Mouse (Mus musculus): ENCODE measurements around the gene Zkscan6. TPM values are rescaled to one million over a fixed set of nuclear protein-coding genes. Genes with fewer than 3 reads are reported as not detected.

Gene Zkscan6
- polyA plus RNA-seq, 1 experiment from 2014 or later, result 13.8 TPM

GRCm38 (mm10) chr11:65814381-65814780 lies 7.4 kb downstream of the Zkscan6 start:
- 94% methylated on average over 9 of the region's 9 CpGs for WGBS
- no peaks in the 10 kb centered on the region for H3K27me3 ChIP-seq
- no peak overlapping the region for H3K4me3 ChIP-seq (replicated peaks)
- peaks cover 23% of the 10 kb centered on the region for H3K36me3 ChIP-seq
- no peak overlapping the region for H3K27ac ChIP-seq
- no peaks in the 10 kb centered on the region for H3K9me3 ChIP-seq
- H3K9ac ChIP-seq (replicated peaks), result no peak overlapping the region
- H3K4me2 ChIP-seq, result no peak overlapping the region
- ATAC-seq (ENCODE audit: insufficient number of reproducible peaks, insufficient read depth, low FRiP score, low TSS enrichment, low read depth), result no peak
- peaks cover 17% of the 10 kb centered on the region for H3K4me1 ChIP-seq (replicated peaks)

- Histone ChIP-seq H3K27ac (no peak overlapping the region; the same call in 1 of the 2 replicates), H3K9ac (replicated peaks) (no peak overlapping the region), H3K4me3 (replicated peaks) (no peak overlapping the region), H3K4me2 (no peak overlapping the region), H3K9me3 (no peaks in the 10 kb centered on the region), H3K4me1 (replicated peaks) (peaks cover 17% of the 10 kb centered on the region), H3K27me3 (no peaks in the 10 kb centered on the region), H3K36me3 (peaks cover 26% of the 10 kb centered on the region)
- WGBS, result 50% methylated on average over 6 of the region's 6 CpGs
- ATAC-seq (ENCODE audit: insufficient number of reproducible peaks, insufficient read depth, low FRiP score, low TSS enrichment, low read depth), result no peak
These were observed 9.3 kb downstream of the Zkscan6 start for GRCm38 (mm10) chr11:65816237-65816636.

DNA sequence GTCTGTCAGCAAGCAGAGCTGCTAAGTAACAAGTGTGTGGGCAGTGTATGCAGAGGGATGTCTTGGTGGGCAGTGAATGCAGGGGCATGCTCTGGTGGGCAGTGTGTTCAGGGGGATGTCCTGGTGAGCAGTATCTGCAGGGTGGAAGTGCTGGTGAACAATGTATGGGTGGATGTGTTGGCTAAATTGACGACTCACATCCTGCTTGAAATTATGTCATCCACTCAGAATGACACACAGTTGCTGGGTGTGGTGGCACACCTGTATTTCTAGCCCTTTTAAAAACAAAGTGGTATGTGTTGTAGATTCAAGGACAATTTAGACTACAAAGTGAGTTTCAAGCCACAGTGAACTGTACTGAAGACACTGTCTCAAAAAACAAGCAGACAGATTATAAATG lies 11.2 kb downstream of the Zkscan6 start:
- 88% methylated on average over 1 of the region's 1 CpGs for WGBS
- H3K4me3 ChIP-seq (replicated peaks), result no peak overlapping the region
- no peaks in the 10 kb centered on the region for H3K9me3 ChIP-seq
- ATAC-seq (ENCODE audit: insufficient number of reproducible peaks, insufficient read depth, low FRiP score, low TSS enrichment, low read depth), result no peak
- H3K9ac ChIP-seq (replicated peaks), result no peak overlapping the region
- H3K36me3 ChIP-seq, result peaks cover 41% of the 10 kb centered on the region
- no peaks in the 10 kb centered on the region for H3K27me3 ChIP-seq
- H3K4me1 ChIP-seq (replicated peaks), result peaks cover 5% of the 10 kb centered on the region; the same call in 1 of the 2 replicates
- no peak overlapping the region for H3K27ac ChIP-seq
- no peak overlapping the region for H3K4me2 ChIP-seq

DNA sequence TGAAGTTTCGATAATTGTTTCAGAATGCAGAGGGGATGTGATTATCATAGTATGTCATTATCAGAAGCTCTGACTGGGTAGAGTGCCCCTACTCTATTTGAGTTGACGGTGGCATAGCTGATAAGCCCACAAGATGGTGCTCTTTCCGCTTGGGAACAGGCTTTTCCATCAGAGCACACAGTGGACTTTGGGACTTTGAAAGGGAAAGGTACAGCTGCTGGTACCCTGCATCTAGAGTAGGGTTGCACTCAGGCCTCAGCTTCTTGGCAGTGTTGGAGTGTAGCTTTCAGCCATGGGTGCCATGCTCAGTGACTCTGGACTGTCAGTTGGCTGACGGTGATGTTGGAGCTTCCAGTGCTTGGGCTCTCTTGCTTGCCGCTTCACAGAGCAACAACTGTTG lies 13.3 kb downstream of the Zkscan6 start:
- no peak for ATAC-seq (ENCODE audit: insufficient number of reproducible peaks, insufficient read depth, low FRiP score, low TSS enrichment, low read depth)
- Histone ChIP-seq H3K9me3 (no peaks in the 10 kb centered on the region), H3K27ac (no peak overlapping the region), H3K4me2 (no peak overlapping the region), H3K9ac (replicated peaks) (no peak overlapping the region), H3K4me1 (replicated peaks) (peaks cover 5% of the 10 kb centered on the region; the same call in 1 of the 2 replicates), H3K4me3 (replicated peaks) (no peak overlapping the region), H3K36me3 (peaks cover 39% of the 10 kb centered on the region), H3K27me3 (no peaks in the 10 kb centered on the region)
- WGBS, result 74% methylated on average over 5 of the region's 5 CpGs

- no peaks in the 10 kb centered on the region for H3K9me3 ChIP-seq
- H3K4me2 ChIP-seq, result no peak overlapping the region
- H3K4me1 ChIP-seq (replicated peaks), result peaks cover 5% of the 10 kb centered on the region; the same call in 1 of the 2 replicates
- H3K9ac ChIP-seq (replicated peaks), result no peak overlapping the region
- H3K36me3 ChIP-seq, result peaks cover 38% of the 10 kb centered on the region
- H3K27ac ChIP-seq, result no peak overlapping the region
- H3K4me3 ChIP-seq (replicated peaks), result no peak overlapping the region
- 11% methylated on average over 7 of the region's 7 CpGs for WGBS
- ATAC-seq (ENCODE audit: insufficient number of reproducible peaks, insufficient read depth, low FRiP score, low TSS enrichment, low read depth), result 0 out of 2 replicates have a peak, but pooled peaks have one; percentile 52
- no peaks in the 10 kb centered on the region for H3K27me3 ChIP-seq
These were observed 13.9 kb downstream of the Zkscan6 start for GRCm38 (mm10) chr11:65820877-65821276.

GRCm38 (mm10) chr11:65824556-65824955 lies 17.6 kb downstream of the Zkscan6 start:
- Histone ChIP-seq H3K9me3 (no peaks in the 10 kb centered on the region), H3K4me3 (replicated peaks) (no peak overlapping the region), H3K4me1 (replicated peaks) (no peaks in the 10 kb centered on the region), H3K36me3 (peaks cover 51% of the 10 kb centered on the region), H3K27me3 (no peaks in the 10 kb centered on the region), H3K4me2 (no peak overlapping the region), H3K9ac (replicated peaks) (no peak overlapping the region), H3K27ac (no peak overlapping the region)
- WGBS, result 82% methylated on average over 3 of the region's 3 CpGs
- no peak for ATAC-seq (ENCODE audit: insufficient number of reproducible peaks, insufficient read depth, low FRiP score, low TSS enrichment, low read depth)

DNA sequence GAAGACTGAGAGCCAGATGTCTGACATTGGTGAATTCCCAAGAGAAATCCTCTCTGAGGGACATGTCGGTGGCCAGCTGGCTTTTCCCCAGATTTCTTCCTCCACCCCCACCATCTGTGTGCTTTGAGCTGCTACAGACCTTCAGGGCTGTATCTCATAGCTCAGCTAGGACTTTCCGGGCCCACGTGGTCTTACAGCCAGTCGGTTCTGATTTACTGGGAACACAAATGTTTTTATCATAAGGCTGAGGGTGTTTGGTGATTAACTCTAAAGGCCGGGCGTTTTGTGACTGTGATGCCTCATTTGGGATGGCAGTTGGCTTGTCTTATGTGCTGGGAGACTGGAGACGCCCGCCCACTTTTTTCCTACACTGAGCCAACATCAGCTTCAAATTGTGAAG lies 32.0 kb downstream of the Zkscan6 start:
- no peak for ATAC-seq (ENCODE audit: insufficient number of reproducible peaks, insufficient read depth, low FRiP score, low TSS enrichment, low read depth)
- Histone ChIP-seq H3K9me3 (no peaks in the 10 kb centered on the region), H3K4me2 (no peak overlapping the region), H3K27ac (no peak overlapping the region), H3K27me3 (no peaks in the 10 kb centered on the region), H3K4me3 (replicated peaks) (no peak overlapping the region), H3K36me3 (no peaks in the 10 kb centered on the region), H3K4me1 (replicated peaks) (no peaks in the 10 kb centered on the region), H3K9ac (replicated peaks) (no peak overlapping the region)
- WGBS, result 58% methylated on average over 8 of the region's 8 CpGs

- H3K9me3 ChIP-seq, result no peaks in the 10 kb centered on the region
- H3K4me2 ChIP-seq, result no peak overlapping the region
- H3K4me3 ChIP-seq (replicated peaks), result no peak overlapping the region
- no peaks in the 10 kb centered on the region for H3K27me3 ChIP-seq
- WGBS, result 70% methylated on average over 5 of the region's 5 CpGs
- H3K27ac ChIP-seq, result no peak overlapping the region
- ATAC-seq (ENCODE audit: insufficient number of reproducible peaks, insufficient read depth, low FRiP score, low TSS enrichment, low read depth), result no peak
- no peak overlapping the region for H3K9ac ChIP-seq (replicated peaks)
- no peaks in the 10 kb centered on the region for H3K36me3 ChIP-seq
- no peaks in the 10 kb centered on the region for H3K4me1 ChIP-seq (replicated peaks)
These were observed 39.5 kb downstream of the Zkscan6 start for GRCm38 (mm10) chr11:65846446-65846845.

GRCm38 (mm10) chr11:65852066-65852465 lies 45.1 kb downstream of the Zkscan6 start:
- no peaks in the 10 kb centered on the region for H3K9me3 ChIP-seq
- no peaks in the 10 kb centered on the region for H3K36me3 ChIP-seq
- H3K9ac ChIP-seq (replicated peaks), result no peak overlapping the region
- no peak overlapping the region for H3K4me3 ChIP-seq (replicated peaks)
- no peaks in the 10 kb centered on the region for H3K27me3 ChIP-seq
- no peaks in the 10 kb centered on the region for H3K4me1 ChIP-seq (replicated peaks)
- H3K4me2 ChIP-seq, result no peak overlapping the region
- WGBS, result 17% methylated on average over 1 of the region's 1 CpGs
- ATAC-seq (ENCODE audit: insufficient number of reproducible peaks, insufficient read depth, low FRiP score, low TSS enrichment, low read depth), result no peak
- no peak overlapping the region for H3K27ac ChIP-seq

GRCm38 (mm10) chr11:65861476-65861875 lies 54.5 kb downstream of the Zkscan6 start:
- no peaks in the 10 kb centered on the region for H3K9me3 ChIP-seq
- no peak overlapping the region for H3K27ac ChIP-seq
- no peaks in the 10 kb centered on the region for H3K27me3 ChIP-seq
- H3K4me2 ChIP-seq, result no peak overlapping the region
- no peak for ATAC-seq (ENCODE audit: insufficient number of reproducible peaks, insufficient read depth, low FRiP score, low TSS enrichment, low read depth)
- WGBS, result 33% methylated on average over 4 of the region's 4 CpGs
- H3K4me3 ChIP-seq (replicated peaks), result no peak overlapping the region
- H3K36me3 ChIP-seq, result no peaks in the 10 kb centered on the region
- H3K4me1 ChIP-seq (replicated peaks), result no peaks in the 10 kb centered on the region
- H3K9ac ChIP-seq (replicated peaks), result no peak overlapping the region

DNA sequence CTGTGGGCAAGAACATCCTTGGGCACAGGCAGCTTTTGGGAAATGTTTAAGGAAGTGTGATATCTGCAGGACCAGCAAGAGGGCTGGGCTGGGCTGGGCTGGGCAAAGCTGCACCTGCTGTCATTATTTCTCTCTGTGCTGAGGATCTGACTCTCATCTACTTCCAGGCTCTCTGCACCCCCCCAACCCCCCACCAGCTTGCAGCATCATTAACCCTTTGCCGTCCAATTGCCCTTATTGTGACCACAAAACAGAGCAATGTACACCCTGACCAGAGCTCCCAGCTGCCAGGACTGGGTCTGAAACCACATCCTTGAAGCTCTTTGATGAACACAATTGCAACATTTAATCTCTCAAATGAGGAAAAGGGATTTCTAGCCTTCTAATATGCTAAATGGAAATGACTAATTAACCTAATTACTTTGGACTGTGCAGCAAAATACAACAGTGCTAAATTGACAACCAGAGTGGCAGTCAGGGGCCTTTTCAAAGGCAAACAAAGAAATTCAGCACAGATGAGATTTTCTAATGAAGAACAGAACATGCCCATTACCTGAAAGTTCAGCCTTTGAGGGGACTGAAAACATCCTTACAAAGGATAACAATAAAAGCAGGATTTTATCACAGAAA lies 70.3 kb downstream of the Zkscan6 start:
- Histone ChIP-seq H3K27me3 (no peaks in the 10 kb centered on the region), H3K4me3 (replicated peaks) (no peak overlapping the region), H3K9ac (replicated peaks) (no peak overlapping the region), H3K4me2 (no peak overlapping the region), H3K9me3 (no peaks in the 10 kb centered on the region), H3K36me3 (no peaks in the 10 kb centered on the region), H3K4me1 (replicated peaks) (no peaks in the 10 kb centered on the region), H3K27ac (no peak overlapping the region)
- WGBS, result 47% methylated on average over 1 of the region's 1 CpGs
- ATAC-seq (ENCODE audit: insufficient number of reproducible peaks, insufficient read depth, low FRiP score, low TSS enrichment, low read depth), result no peak

Measured in limb, embryonic 12.5 days (tissue).